Mouse (Mus musculus) frontal cortex, postnatal 10 days (tissue): ENCODE results near the gene Fam234b.

Experiments
- DNase-seq, 2 experiments: peaks; one replicate each; pipeline ENCODE4 v3.0.0; 2022; ENCODE audit warnings: low spot score in 2 of 2, mixed read lengths in 1 of 2

The Fam234b gene

DNA sequence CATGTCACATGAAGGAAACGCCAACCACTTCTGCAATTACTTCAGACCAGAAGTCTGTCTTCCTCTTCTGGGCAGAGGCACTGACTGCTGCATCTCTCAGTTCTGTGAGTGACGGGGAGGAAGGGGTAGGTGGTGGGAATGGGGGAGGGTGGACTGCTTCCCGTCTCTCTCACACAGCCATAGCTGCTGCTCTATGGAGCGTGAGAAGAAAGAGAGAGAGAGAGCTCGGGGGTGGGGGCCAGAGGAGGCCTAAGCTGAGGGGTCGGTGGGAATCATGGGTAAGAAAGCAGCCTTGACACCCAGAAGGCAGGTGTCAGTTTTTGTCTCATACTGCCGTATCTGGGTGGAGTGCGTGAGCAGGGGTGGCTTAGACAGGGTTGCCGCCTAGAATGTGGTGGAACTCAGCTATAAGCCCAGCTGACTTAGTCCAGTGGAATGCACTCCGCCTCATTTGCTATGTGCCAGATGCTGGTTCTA, 30.7 kb downstream of the Fam234b start:
- DNase-seq: no peak

- no peak for DNase-seq
Observed at GRCm38 (mm10) chr6:135230586-135230985, 32.8 kb downstream of the Fam234b start.

- no peak for DNase-seq
Observed at GRCm38 (mm10) chr6:135232443-135233182, 34.8 kb downstream of the Fam234b start.

GRCm38 (mm10) chr6:135235742-135236141, 38.0 kb downstream of the Fam234b start:
- no peak for DNase-seq

GRCm38 (mm10) chr6:135236576-135236975, 38.8 kb downstream of the Fam234b start:
- DNase-seq: no peak

- no peak for DNase-seq
Observed at GRCm38 (mm10) chr6:135237326-135237725, 39.5 kb downstream of the Fam234b start.

DNA sequence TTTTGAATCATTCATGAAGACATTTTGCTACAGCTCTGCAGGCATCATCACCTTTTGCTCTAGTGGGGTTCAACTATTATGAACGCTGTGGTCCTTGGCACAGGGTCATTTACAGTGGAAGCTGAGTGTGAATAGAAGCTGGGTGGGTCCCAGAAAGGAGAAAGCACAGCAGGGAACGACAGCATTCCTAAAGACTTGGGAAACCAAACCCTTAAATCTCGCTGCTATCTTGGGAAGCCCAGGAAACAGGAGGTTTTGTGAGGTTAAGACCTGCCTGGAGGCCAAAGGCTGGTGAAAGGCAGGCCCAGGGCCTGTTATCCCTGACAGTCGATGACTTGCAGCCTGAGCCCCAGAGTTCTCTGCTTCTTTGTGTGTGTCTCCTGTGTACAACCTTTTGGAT, 40.4 kb downstream of the Fam234b start:
- no peak for DNase-seq

DNA sequence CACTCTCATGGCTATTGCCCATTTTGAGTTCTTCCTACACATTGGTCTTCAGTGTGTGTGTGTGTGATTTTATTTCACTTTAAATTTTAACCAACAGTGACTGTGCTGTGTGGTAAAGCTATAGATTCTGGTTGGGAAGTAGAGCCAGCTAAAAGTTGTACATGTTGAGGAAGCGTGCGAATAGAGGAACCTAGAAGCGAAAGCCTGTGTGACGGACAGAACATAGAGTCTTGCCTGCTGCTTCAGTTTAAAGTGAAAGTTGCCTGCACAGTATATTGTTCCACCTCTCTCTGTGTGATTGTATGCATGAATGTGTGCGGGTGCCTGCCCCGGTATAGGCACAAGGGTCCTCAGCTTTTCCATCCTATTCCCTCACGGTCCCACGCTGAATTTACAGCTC, 42.6 kb downstream of the Fam234b start:
- no peak for DNase-seq

DNA sequence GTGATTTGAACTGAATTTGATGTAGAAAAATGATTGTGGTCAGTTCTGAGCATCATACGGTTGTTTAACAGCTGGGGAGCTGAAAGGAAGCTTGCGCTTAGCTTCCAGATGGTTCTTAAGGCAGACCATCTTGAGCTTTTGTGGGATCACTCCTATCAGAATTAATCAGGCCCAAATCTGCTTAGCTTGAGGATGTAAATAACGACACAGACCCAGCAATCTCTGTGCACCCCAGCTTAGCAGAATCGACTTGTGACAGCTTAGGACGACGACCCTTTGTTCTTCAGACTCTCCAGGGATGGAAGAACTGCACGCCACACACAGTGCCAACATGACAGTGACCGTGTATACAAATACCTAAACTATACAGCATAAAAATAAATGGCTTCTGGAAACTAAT, 47.8 kb downstream of the Fam234b start:
- DNase-seq: no peak

DNA sequence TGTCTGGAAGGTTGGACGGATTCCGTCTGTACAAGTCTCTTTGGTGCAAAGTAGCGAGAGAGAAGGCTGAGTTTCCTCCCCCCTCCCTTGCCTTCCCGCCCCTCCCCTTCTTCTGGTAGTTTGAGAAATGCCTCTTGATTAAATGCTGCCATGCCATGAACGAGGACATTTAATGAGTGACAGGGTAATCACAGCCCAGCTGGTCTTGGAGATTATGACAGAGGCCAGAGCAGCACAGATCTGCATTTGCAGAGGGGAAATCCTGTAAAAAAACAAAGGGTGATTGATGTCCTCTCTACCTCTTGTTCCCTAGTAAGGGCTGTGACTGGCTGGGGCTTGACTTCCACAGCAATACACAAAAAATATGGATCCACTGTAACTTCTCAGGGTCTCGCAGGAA, 50.1 kb downstream of the Fam234b start:
- no peak for DNase-seq

DNA sequence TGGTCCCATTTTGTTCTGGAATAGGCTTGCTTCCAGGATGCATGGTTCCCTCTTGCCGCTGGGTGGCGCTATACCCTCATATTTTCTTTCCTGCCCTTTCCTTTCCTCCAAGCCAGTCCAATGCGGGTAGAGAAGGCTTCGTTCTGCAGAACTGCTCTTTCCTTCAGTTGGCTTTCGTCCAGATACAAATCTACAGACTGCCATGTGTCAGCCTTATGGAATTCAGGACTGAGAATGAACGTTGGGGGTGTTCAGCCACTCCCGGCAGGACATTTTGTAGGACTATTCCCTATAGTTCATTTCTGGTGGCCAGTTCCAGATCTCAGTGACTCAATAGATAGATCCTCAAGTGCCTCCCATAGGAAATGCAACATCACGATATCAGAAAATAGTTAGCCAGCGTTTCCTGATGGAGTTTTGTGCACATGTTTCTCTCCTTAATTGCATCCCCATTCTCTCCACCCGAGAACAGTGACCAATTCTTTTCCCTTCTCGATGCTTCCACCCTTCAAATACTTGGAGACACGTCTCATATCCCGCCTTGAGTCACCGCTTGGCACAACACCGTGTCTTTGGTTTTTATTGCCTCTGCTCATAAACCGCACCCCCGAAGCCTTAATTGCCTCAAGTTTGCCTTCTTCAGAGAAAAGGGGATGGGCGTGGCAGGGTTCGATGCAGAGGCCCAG, 52.2 kb downstream of the Fam234b start:
- DNase-seq: peak; percentile 43 to 66

DNA sequence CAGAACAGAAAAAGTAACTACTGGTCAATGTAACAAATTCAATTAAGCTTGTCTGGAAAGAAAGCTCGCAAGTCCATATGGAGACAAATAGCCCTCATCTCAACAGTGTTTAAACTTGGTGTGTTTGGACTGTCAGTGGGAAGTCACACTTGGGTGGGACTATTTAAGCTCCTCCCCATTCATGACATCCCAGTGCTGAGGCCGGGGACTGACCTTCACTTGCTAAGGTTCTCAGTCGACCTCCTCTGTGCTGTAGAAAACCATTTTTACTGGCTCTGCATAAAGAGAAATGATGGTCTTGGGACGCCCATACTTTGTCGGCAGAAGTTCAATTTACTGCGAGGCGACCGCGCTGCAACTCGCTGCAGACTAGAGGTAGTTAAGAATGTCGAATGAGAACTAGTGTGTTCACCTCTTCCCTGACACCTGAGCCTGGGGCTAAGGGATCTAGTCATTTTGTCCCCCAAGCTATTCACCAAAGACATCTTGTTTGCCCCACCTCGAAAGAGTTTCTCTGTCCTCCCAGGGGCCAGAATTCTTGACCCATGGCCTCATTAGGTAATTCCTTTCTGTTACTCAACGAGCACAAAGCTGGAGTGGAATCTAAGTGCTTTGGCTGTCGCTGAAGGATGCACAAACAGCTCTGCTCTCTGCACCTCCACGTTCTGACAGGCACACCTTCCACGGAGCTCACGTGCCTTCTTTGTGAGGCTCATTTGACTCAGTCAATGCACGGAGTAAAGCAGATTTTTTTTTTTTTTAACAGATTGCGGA, 53.3 kb downstream of the Fam234b start:
- DNase-seq: no peak

- DNase-seq: no peak
Observed at GRCm38 (mm10) chr6:135251849-135252727, 54.3 kb downstream of the Fam234b start.

DNA sequence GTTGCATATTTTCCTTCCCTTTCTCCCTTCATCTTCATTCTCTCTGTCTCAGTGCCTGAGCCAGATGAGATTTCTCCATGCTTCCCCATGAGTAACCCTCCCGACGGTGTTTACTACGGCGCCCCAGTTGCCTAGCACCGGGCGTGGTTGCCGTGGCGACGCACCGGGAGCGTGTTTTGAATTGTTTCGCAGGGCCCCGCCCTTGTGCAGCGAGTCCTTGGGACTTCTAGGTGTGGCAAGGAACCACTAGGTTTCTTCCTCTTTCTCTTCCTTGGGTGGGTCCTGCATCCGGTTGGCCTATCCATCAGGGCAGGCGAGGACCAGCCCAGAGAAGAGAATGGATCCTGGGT, 54.9 kb downstream of the Fam234b start:
- peak; percentile 78 to 79 for DNase-seq

DNA sequence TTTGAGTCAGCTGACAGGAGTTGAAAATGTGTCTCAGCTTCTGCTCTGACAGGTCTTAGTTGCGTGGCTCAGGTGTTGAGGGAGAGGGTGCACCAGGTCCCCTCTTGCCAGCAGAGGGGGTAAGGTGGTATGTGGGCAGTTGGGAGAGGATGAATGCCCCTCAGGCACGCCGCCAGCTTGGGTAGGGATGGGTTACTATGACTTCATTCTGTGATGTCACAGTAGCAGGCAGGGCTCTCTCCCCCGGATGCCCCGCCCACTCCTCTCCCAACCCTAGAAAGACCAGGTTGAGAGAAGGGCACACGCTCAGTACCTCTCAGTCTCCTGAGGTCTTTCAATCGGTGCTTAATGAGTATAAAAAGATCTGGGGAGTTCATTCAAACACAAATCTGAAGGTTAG, 56.4 kb downstream of the Fam234b start, which contains the start of gene Gsg1:
Gsg1 (minus strand) TSS at position 199 of the 400 bp plus-strand sequence.
- no peak for DNase-seq

DNA sequence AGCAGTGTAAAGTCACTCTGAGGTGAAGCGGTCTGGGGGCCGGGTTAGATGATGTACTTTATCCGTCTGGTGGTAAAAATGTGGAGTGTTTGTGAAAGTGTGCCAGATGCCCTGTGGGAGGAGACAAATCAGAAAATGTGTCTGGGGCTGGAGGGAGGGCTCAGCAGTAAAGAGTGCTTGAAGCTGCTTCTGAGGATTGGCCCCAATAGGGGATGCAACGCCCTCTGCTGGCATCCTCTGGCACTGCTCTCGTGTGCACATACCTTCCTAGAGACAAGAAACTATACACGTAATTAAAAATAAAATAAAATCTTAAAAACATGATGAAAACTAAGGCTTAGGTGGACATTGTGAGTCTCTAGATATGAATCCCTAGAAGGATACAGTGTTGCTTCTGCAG, 62.7 kb downstream of the Fam234b start:
- DNase-seq: no peak

- DNase-seq: no peak
Observed at GRCm38 (mm10) chr6:135261124-135261523, 63.3 kb downstream of the Fam234b start.

- DNase-seq: no peak
Observed at GRCm38 (mm10) chr6:135262565-135262964, 64.8 kb downstream of the Fam234b start.

DNA sequence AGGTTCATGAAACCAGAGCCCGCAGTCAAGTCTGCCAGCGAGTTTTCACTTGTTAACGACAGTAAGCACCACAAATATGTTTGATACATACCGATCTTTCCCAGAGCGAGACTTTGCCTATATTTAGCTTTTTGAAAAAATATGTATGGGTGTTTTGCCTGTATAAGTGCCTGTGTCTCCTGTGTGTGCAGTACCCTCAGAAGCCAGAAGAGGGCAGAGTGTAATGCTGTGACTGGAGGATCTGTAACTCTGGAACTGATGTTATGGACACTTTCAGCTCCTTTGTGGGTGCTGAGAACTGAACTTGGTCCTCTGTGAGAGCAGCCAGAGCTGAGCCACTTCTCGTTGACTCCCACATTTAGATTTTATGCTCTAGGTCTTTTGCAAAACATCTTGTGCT, 66.4 kb downstream of the Fam234b start:
- no peak for DNase-seq

DNA sequence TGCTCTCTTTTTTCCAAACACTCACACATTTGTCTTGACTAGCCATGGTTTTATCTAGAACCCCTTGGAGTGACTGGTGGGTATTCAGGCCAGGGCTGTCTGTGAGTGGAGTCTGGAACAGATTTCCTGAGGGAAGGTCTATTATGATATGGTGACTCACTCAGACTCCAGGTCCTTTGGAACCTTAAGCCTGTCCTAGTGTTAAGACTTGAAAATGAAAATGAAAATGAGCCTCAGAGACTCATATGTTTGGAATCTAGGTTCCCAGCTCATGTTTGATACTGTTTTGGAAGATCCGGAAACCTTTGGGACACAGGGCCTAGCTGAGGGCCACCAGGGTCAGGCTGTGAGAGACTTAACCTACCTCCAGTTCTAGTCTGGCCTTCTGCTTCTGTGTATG, 68.3 kb downstream of the Fam234b start:
- DNase-seq: no peak

- no peak for DNase-seq
Observed at GRCm38 (mm10) chr6:135267221-135267620, 69.4 kb downstream of the Fam234b start.

GRCm38 (mm10) chr6:135268392-135268791, 70.6 kb downstream of the Fam234b start:
- no peak for DNase-seq
